Mouse (Mus musculus) layer of hippocampus, adult 8-10 months (tissue): Measurements from ENCODE around the gene Mfn1. TPM values are rescaled to one million over a fixed set of nuclear protein-coding genes. Genes with fewer than 3 reads are reported as not detected.

Experiments
- DNase-seq, 2 experiments: peaks; one replicate each; pipeline ENCODE4 v3.0.0; 2022; ENCODE audit warnings: low spot score in 2 of 2
- total RNA-seq, 4 experiments: library from RNA; stranded (reverse); gene quantifications; 2 replicates each; pipeline ENCODE4 v1.2.4; 2022

The Mfn1 gene
- total RNA-seq: 100 to 1,000 TPM in 3 of 4 experiments, 10 to 100 TPM in 1; 79.6 to 113 (median 107) TPM

DNA sequence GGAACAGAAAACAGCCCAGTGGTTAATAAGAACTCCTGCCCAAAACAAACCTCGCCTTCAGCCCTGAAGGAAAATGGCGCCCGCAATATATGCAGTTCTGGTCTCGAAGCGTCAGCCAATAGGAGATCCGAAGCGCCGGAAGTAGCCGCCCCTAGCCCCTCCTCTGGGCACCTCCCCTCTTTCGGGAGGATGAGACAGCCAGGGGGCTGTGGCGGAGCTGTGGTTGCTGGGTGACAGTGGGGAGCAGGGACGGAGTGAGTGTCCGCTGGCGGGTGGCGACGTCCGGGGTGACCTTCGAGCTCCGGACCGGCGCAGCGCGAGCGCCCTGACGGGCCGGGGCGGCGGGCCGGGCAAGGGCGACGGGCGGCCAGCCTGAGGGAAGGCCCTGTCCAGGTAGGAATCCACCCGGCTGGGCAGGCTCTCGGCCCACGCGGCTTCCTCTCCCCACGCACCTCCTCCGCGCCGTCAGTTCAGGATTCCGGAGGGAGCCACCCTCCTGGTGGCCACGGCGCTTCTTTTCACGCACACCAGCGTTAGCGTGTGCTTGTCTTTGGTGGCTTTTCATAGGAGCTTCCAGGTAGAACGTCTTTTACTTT, at the start of gene Mfn1:
Gene Mfn1, plus strand, starts transcription at position 163 of the 596 bp plus-strand sequence.
- peak; percentile 92 to 94 for DNase-seq

GRCm38 (mm10) chr3:32479961-32480360, 49.3 kb upstream of the Mfn1 start:
- no peak for DNase-seq

DNA sequence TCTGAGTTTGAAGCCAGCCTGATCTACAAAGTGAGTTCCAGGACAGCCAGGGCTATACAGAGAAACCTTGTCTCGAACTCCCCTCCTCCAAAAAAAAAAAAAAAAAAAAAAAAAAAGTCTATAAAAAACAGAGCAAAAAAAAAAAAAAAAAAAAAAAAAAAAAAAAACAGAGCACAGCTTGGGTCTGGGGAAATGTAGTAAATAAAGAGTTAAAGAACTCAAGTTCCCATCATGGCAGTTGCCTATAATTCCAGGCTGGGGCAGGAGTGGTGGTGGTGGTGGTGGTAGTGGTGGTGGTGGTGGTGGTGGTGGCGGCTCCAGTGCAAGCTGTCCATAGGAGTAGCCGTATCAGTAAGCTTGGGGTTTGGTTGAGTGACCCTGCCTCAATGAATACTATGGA, 46.2 kb upstream of the Mfn1 start:
- no peak for DNase-seq

DNA sequence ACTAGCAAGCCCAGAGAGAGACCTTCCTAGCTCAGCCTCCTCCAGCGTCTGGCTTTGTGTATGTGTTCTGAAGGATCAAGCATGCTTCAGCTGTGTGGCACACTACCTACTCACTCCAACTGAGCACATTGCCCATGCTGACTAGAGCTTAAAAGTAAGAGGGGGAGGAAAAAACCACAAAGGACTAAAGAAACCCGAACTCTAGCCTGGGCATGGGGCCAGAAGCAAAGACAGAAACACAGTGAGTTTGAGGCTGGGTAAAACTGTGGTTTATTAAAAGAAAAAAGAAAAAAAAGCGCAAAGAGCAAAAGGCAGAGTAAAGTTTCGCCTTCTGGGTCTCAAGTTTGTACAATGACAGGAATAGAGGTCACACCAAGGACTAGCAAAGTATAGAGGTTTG, 42.7 kb upstream of the Mfn1 start:
- no peak for DNase-seq

- DNase-seq: no peak
Measured at GRCm38 (mm10) chr3:32488172-32488571, 41.1 kb upstream of the Mfn1 start.

GRCm38 (mm10) chr3:32490076-32490927, 39.0 kb upstream of the Mfn1 start:
- no peak for DNase-seq

DNA sequence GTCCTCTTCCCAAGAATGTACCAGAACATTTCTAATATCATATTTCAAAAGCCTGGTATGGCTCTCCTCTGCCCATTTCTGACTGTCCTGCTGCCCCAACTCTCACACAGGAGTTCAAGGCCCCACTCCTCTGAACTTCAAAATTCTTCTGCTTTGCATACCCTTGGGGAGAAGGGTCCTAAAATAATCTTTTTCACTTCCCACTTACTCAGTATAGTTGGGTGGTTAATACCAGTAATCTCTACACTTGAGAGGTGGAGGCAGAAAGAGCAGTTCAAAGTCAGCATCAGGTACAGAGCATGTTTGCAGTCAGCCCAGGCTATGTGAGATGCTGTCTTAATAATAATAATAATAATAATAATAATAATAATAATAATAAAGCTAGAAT, 38.3 kb upstream of the Mfn1 start:
- no peak for DNase-seq

DNA sequence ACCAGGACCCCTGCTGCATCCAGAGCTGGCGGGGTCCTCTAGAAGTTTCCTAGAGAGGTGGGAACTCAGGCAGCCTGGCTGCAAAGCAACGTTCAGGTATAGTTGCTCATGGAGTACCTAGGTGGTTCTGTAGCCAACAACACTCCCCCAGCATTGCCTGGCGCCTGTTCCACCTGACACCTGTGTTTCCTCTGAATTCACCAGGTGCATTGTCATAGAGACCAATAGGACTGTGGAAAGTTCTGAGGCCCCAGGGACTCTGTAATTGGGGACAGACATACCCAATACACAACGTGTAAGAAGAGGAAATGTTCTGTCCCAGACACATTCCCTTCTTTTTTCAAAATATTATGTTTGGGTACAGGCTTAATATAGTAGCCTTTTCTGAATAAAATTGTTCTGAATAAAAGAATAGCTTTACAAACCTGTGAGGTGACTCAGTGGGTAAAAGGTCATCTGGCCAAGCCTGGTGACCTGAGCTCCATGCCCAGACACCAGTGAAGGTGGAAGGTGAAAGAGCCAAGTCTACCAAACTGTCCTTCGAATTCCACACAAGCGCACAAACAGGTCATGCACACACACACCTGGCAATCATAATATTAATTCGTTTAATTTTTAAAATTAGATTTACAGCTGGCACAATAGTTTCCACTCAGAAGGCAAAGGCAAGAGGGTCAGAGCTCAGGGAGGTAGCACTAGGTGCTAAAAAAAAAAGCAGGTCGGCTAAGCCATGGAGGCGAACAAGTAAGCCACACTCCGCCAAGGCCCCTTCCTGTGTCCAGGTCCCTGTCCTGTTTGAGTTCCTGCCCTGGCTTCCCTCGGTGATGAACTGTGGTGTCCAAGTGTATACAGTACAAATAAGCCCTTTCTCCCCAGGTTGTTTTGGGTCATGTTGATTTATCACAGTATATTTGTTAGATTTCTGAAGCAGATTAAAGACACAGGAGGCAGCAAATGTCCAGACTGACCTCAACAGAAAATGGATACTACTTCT, 36.9 kb upstream of the Mfn1 start, which contains the start of gene Kcnmb3:
Gene Kcnmb3, minus strand, starts transcription at position 135 of the 994 bp plus-strand sequence.
- no peak for DNase-seq

DNA sequence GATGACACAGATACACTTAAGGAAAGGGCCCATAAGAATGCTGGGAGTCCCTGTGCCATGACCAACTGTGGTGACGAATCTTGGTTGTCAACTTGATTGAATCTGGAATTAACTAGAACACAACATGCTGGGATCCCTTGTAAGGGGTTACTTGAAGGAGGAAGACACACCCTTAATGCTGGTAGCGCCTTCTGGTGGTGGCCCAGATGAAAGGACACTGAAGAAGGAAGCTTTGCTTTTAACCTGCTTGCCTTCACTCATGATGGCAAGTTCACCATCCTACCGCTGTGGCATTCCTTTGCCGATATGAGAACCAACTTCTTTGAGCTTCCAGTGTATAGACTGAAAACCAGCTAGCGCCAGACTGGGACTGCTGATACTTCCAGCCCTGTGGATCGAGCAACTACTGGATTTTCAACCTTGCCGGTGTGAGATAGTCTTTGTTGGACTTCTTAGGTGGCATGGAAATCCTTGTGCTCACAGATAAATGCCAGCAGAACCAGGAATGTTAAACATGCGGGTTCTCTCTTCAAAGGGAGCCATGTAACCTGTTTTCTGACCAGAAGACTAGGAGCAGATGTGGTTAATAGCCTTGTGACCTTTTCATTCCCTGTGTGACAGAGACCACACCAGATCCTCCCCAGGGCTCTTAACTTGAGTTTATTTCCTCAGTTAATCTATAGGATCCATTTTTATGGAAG, 34.7 kb upstream of the Mfn1 start:
- DNase-seq: no peak

- DNase-seq: no peak
Measured at GRCm38 (mm10) chr3:32495088-32495770, 34.0 kb upstream of the Mfn1 start.

GRCm38 (mm10) chr3:32495856-32496710, 33.2 kb upstream of the Mfn1 start:
- no peak for DNase-seq

- DNase-seq: no peak
Measured at GRCm38 (mm10) chr3:32496711-32497070, 32.6 kb upstream of the Mfn1 start.

DNA sequence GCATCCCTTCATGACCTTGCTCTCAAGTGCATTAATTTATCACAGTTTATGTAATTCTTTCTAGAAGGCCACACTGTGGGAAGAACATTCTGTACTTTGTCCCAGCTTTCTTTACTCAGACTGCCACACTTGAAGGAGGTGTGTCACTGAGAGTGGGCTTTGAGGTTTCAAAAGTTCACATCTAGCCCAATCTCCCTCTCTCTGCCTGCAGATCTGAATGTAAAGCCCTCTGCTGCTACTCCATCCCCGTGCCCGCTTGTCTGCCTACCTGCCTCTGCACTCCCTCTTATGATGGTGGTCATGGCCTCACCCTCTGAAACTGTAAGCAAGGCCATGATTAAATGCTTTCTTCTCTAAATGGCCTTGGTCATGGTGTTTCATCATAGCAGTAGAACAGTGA, 28.9 kb upstream of the Mfn1 start:
- DNase-seq: no peak

- DNase-seq: no peak
Measured at GRCm38 (mm10) chr3:32505841-32506240, 23.4 kb upstream of the Mfn1 start.

GRCm38 (mm10) chr3:32506366-32507225, 22.7 kb upstream of the Mfn1 start:
- DNase-seq: no peak

DNA sequence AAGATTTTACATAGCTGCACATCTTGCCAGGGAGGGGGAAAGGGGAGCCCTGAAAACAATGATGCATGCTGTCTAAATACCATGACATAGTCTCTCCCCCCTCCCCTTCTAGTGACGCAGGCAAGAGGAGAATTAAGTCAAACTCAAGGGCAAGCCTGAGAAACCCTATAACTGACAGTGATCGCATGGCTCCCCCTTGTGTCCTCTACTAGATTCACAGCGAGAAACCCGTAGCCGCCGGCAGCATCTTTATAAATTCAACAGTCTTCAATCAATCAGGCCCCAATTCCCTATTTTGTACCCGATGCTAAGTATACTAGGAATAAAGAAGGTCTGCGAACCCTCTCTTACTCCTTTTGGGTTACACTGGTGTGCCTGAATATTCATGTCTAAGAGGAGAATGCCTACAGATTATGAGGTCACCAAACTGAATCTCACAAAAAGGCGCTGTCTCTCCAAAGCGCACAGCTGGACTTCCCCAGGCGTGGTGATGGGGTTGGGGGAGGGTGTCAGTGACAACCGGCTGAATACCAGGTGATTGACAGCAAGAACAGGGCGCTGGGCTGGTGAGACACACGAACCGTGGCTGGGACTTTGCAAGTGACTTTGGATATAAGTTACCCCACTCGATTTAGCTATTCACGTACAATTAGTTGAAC, 20.5 kb upstream of the Mfn1 start:
- DNase-seq: peak; percentile 74 to 76

DNA sequence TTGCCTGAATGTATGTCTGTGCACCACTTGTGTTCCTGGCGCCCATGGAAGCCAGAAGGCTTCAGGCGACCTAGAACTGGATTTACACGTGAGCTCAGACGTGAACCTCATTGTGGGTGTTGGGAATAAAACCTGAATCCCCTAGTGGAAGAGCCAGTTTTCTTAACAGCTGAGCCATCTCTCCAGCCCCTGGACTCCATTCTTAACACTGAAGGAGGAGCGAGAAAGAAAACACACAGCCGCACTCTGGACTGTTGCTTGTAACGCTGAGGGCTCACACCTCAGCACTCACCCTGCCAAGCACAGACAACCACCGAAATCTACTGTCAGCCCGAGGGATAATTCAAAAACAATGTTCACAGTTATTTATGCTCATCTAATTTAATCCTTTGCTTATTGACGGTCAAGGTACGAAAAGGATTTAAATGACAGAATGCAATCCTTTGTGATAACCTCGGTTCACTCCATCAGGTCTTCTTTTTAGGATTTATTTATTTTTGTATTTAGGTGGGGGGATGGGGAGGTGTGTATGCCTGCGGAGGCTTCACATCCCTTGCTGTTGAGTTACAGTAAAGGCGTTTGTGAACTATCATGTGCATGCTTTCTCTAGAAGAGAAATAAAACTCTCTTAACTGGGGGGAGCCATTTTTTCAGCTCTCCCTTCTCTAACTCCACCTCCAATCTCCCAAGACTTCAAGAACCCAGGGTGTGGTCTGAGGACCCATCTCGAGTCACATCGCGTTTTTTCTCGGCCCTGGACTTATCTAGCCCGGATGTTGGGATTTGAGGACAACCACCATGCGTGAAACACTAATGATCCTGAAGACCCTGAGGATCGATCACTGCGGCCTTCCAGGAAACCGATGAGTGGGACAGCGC, 19.5 kb upstream of the Mfn1 start, which contains the start of gene Zfp639:
Gene Zfp639, plus strand, starts transcription at position 764 of the 879 bp plus-strand sequence.
- DNase-seq: no peak
